Mouse (Mus musculus) hindbrain, embryonic 10.5 days (tissue): ENCODE measurements around the gene Psenen. TPM values are rescaled to one million over a fixed set of nuclear protein-coding genes. Genes with fewer than 3 reads are reported as not detected.
A peak's percentile ranks its signal among the peaks of the same experiment; 100 is the strongest.

ENCODE experiments used
- DNase-seq: peaks from one replicate; pipeline ENCODE4 v3.0.0-alpha.2; 2017; ENCODE audit warnings: low spot score
- H3K27ac ChIP-seq: fragments of 300-500 bp; sonication (generic); 2 replicates; pipeline ENCODE4 v1.5.1; 2016; ENCODE audit warnings: mild to moderate bottlenecking, moderate library complexity
- H3K27me3 ChIP-seq: fragments of 300-500 bp; sonication (generic); 2 replicates; pipeline ENCODE4 v1.6.1; 2016; ENCODE audit warnings: mild to moderate bottlenecking; ENCODE audit not compliant: poor library complexity, insufficient read depth, severe bottlenecking
- H3K36me3 ChIP-seq: fragments of 300-500 bp; sonication (generic); 2 replicates; pipeline ENCODE4 v1.6.1; 2016; ENCODE audit warnings: mild to moderate bottlenecking, moderate library complexity
- H3K4me1 ChIP-seq: fragments of 300-500 bp; sonication (generic); replicated peaks from 2 replicates; pipeline ENCODE4 v1.6.1; 2016; ENCODE audit warnings: mild to moderate bottlenecking
- H3K4me3 ChIP-seq: fragments of 300-500 bp; sonication (generic); 2 replicates; pipeline ENCODE4 v1.5.1; 2016; ENCODE audit warnings: mild to moderate bottlenecking, moderate library complexity
- H3K9me3 ChIP-seq: fragments of 300-500 bp; sonication (generic); 2 replicates; pipeline ENCODE4 v1.6.1; 2016; ENCODE audit warnings: mild to moderate bottlenecking, moderate library complexity
- WGBS: fragments of 180-500 bp; shearing (Covaris S2); methylation state at CpG from one replicate; pipeline ENCODE4 v1.1.7; 2016; 5-methylcytosine and 5-hydroxymethylcytosine counted together
- polyA plus RNA-seq: library from polyadenylated mRNA; unstranded; fragments of >200 nt; fragmentation: Nextera tagmentation; extraction: Ambion mirVana; gene quantifications from 2 replicates; pipeline ENCODE4 v1.2.1, GENCODE M21; 2016

The Psenen gene
- polyA plus RNA-seq, 1 experiment from 2014 or later: 140 TPM

- H3K36me3 ChIP-seq: peaks cover 46% of the 10 kb centered on the region
- peak overlapping the region; percentile 85 for H3K27ac ChIP-seq
- 17% methylated on average over 12 of the region's 12 CpGs for WGBS
Measured at GRCm38 (mm10) chr7:30558656-30559442, 4.6 kb downstream of the Psenen start.

GRCm38 (mm10) chr7:30557901-30558514 lies 5.4 kb downstream of the Psenen start:
- no peak overlapping the region for H3K27ac ChIP-seq
- H3K36me3 ChIP-seq: peaks cover 46% of the 10 kb centered on the region
- H3K4me1 ChIP-seq: peaks cover 38% of the 10 kb centered on the region
- peaks cover 6% of the 10 kb centered on the region; the same call in 1 of the 2 replicates for H3K27me3 ChIP-seq
- no peak for DNase-seq
- H3K4me3 ChIP-seq: peak overlapping the region; percentile 76
- H3K9me3 ChIP-seq: no peaks in the 10 kb centered on the region
- 91% methylated on average over 13 of the region's 13 CpGs for WGBS

More at GRCm38 (mm10) chr7:30558656-30559442, 4.6 kb downstream of the Psenen start:
- Histone ChIP-seq H3K27me3 (peaks cover 3% of the 10 kb centered on the region; the same call in 1 of the 2 replicates), H3K4me1 (peaks cover 34% of the 10 kb centered on the region), H3K9me3 (no peaks in the 10 kb centered on the region), H3K4me3 (peak overlapping the region; percentile 76)
- no peak for DNase-seq

GRCm38 (mm10) chr7:30556894-30557536 lies 6.4 kb downstream of the Psenen start:
- H3K36me3 ChIP-seq: peaks cover 46% of the 10 kb centered on the region
- peak overlapping the region; percentile 11; the same call in 1 of the 2 replicates for H3K4me3 ChIP-seq
- 92% methylated on average over 18 of the region's 18 CpGs for WGBS
- no peak for DNase-seq
- H3K4me1 ChIP-seq: peaks cover 39% of the 10 kb centered on the region
- no peaks in the 10 kb centered on the region for H3K9me3 ChIP-seq
- H3K27me3 ChIP-seq: peaks cover 6% of the 10 kb centered on the region; the same call in 1 of the 2 replicates
- no peak overlapping the region for H3K27ac ChIP-seq

- Histone ChIP-seq H3K4me3 (peak overlapping the region; percentile 68), H3K27me3 (peaks cover 6% of the 10 kb centered on the region; the same call in 1 of the 2 replicates), H3K9me3 (no peaks in the 10 kb centered on the region), H3K27ac (peak overlapping the region; percentile 96; the same call in 1 of the 2 replicates), H3K4me1 (peaks cover 31% of the 10 kb centered on the region), H3K36me3 (peaks cover 48% of the 10 kb centered on the region)
- DNase-seq: no peak
- 85% methylated on average over 22 of the region's 22 CpGs for WGBS
Measured at GRCm38 (mm10) chr7:30553810-30554584, 9.4 kb downstream of the Psenen start.

- Histone ChIP-seq H3K9me3 (no peaks in the 10 kb centered on the region), H3K36me3 (peaks cover 56% of the 10 kb centered on the region), H3K27me3 (peaks cover 6% of the 10 kb centered on the region; the same call in 1 of the 2 replicates), H3K27ac (peak overlapping the region; percentile 96), H3K4me3 (peak overlapping the region; percentile 68), H3K4me1 (peaks cover 22% of the 10 kb centered on the region)
- DNase-seq: no peak
- WGBS: 9% methylated on average over 23 of the region's 23 CpGs
Measured at GRCm38 (mm10) chr7:30553021-30553589, 10.3 kb downstream of the Psenen start.

- H3K9me3 ChIP-seq: no peaks in the 10 kb centered on the region
- H3K36me3 ChIP-seq: peaks cover 56% of the 10 kb centered on the region
- H3K4me1 ChIP-seq: peaks cover 19% of the 10 kb centered on the region
- H3K27ac ChIP-seq: peak within 1 kb of the TSS; percentile 96
- peak within 1 kb of the TSS; percentile 68 for H3K4me3 ChIP-seq
- under 1% methylated on average over 44 of the region's 44 CpGs for WGBS
- DNase-seq: peak; percentile 95
- H3K27me3 ChIP-seq: peaks cover 6% of the 10 kb centered on the region; the same call in 1 of the 2 replicates
Measured at GRCm38 (mm10) chr7:30552102-30553020, 11.1 kb downstream of the Psenen start, which contains the start of the genes Hspb6 and Proser3. Hspb6 (plus strand) TSS chr7:30552178. Proser3 (minus strand) TSS chr7:30552299.

- no peak for DNase-seq
- H3K27ac ChIP-seq: peak overlapping the region; percentile 96
- H3K4me1 ChIP-seq: peaks cover 19% of the 10 kb centered on the region
- no peaks in the 10 kb centered on the region for H3K9me3 ChIP-seq
- peaks cover 54% of the 10 kb centered on the region for H3K36me3 ChIP-seq
- H3K4me3 ChIP-seq: peak overlapping the region; percentile 68
- WGBS: 3% methylated on average over 10 of the region's 10 CpGs
- peaks cover 6% of the 10 kb centered on the region; the same call in 1 of the 2 replicates for H3K27me3 ChIP-seq
Measured at GRCm38 (mm10) chr7:30551445-30552101, 11.9 kb downstream of the Psenen start.

- peaks cover 54% of the 10 kb centered on the region for H3K36me3 ChIP-seq
- WGBS: 94% methylated on average over 1 of the region's 1 CpGs
- peaks cover 19% of the 10 kb centered on the region for H3K4me1 ChIP-seq
- H3K9me3 ChIP-seq: no peaks in the 10 kb centered on the region
- DNase-seq: no peak
- H3K4me3 ChIP-seq: no peak overlapping the region
- no peak overlapping the region for H3K27ac ChIP-seq
- H3K27me3 ChIP-seq: peaks cover 6% of the 10 kb centered on the region; the same call in 1 of the 2 replicates
Measured at GRCm38 (mm10) chr7:30550603-30551002, 12.8 kb downstream of the Psenen start.

- no peaks in the 10 kb centered on the region for H3K9me3 ChIP-seq
- no peak for DNase-seq
- peaks cover 6% of the 10 kb centered on the region; the same call in 1 of the 2 replicates for H3K27me3 ChIP-seq
- H3K4me3 ChIP-seq: no peak overlapping the region
- H3K27ac ChIP-seq: no peak overlapping the region
- peaks cover 50% of the 10 kb centered on the region for H3K36me3 ChIP-seq
- peaks cover 19% of the 10 kb centered on the region for H3K4me1 ChIP-seq
- WGBS: 92% methylated on average over 2 of the region's 2 CpGs
Measured at GRCm38 (mm10) chr7:30549880-30550279, 13.5 kb downstream of the Psenen start.

- Histone ChIP-seq H3K27me3 (no peaks in the 10 kb centered on the region), H3K27ac (no peak overlapping the region), H3K4me3 (no peak overlapping the region), H3K36me3 (peaks cover 88% of the 10 kb centered on the region), H3K9me3 (no peaks in the 10 kb centered on the region), H3K4me1 (no peaks in the 10 kb centered on the region)
- 95% methylated on average over 2 of the region's 2 CpGs for WGBS
- DNase-seq: no peak
Measured at GRCm38 (mm10) chr7:30544327-30544726, 19.1 kb downstream of the Psenen start.
